Mouse (Mus musculus): ENCODE data around the gene Garem2. TPM values are rescaled to one million over a fixed set of nuclear protein-coding genes. Genes with fewer than 3 reads are reported as not detected.

The Garem2 gene
- total and polyA plus RNA-seq, 2 experiments: not detected

DNA sequence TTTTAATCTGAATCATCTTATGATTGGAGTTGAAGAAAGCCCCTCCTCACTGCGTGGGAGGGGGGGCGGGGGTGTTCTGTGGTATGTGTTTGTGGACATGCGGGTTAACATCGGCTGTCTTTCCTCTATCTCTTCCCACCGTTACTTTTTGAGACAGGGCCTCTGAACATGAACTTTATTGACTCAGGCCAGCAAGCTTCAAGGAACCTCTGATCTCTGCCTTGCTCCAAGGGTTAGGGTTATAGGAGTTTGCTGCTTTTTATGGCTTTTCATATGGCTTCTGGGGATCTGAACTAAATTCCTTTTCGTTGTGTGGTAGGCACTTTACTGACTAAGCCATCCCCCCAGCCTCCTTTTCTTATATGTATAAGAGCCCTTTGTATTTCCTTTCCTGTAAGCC, 57.4 kb downstream of the Garem2 start:
- Histone ChIP-seq H3K4me3 (ENCODE audit: insufficient read depth, low read depth, low read length) (no peak overlapping the region), H3K36me3 (ENCODE audit: control insufficient read depth, insufficient read depth, low read length) (peaks cover 39% of the 10 kb centered on the region), H3K9ac (ENCODE audit: low read depth, low read length) (no peak overlapping the region), H3K79me2 (ENCODE audit: control insufficient read depth, insufficient read depth, low read length) (peaks cover 28% of the 10 kb centered on the region; the same call in 1 of the 2 replicates), H3K27ac (replicated peaks; ENCODE audit: insufficient read depth, low read depth, low read length) (no peak overlapping the region), H3K4me1 (ENCODE audit: control insufficient read depth, insufficient read depth, low read length) (peaks cover 31% of the 10 kb centered on the region), H3K27me3 (ENCODE audit: control insufficient read depth, insufficient read depth, low read length) (no peaks in the 10 kb centered on the region)
- TF ChIP-seq POLR2A (IDR thresholded peaks at IDR 0.05; ENCODE audit: extremely low read depth, insufficient read depth, low read length): no peak
- TF ChIP-seq CTCF (IDR thresholded peaks at IDR 0.05; ENCODE audit: low read depth, low read length): no peak
- no peak for DNase-seq (ENCODE audit: extremely low read depth, low read depth, low spot score)
- 71% methylated on average over 6 of the region's 6 CpGs for WGBS

DNA sequence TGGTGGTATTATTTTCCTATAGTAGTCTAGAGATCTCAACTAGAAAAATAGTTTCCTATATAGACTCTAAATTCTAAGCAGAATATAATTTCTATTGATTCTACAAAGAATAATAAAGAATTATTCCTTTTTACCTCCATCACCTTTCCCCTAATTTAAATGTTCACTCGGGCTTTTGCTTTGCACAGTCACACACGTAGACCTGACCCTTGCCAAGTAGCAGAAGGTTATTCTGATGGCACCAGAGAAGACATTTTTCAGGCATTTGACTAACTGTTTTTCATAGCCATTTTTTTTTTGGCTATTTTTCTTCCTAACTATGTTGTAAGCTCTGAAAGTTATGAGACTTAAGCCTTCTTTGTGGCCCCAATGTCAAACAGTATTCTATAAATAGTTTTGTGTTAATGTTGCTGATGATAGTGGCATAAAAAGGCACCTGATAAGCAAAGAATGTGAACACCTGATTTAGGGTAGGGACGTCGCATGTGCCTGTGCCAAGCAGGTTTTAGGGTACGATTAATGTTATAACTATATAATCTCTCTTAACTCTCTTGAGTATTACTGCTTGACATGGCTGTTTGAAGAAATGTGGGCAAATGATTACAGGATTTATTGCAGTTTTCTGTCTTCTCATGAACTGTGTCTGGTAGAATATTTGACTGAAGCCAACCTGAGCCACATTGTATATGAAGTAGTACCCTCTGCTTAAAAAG, 60.4 kb downstream of the Garem2 start:
- no peaks in the 10 kb centered on the region for H3K27me3 ChIP-seq (ENCODE audit: control insufficient read depth, insufficient read depth, low read length)
- peak; percentile 58 for DNase-seq (ENCODE audit: extremely low read depth, low read depth, low spot score)
- peaks cover 14% of the 10 kb centered on the region; the same call in 1 of the 2 replicates for H3K79me2 ChIP-seq (ENCODE audit: control insufficient read depth, insufficient read depth, low read length)
- peaks cover 39% of the 10 kb centered on the region for H3K4me1 ChIP-seq (ENCODE audit: control insufficient read depth, insufficient read depth, low read length)
- TF ChIP-seq CTCF (IDR thresholded peaks at IDR 0.05; ENCODE audit: low read depth, low read length) (no peak), POLR2A (IDR thresholded peaks at IDR 0.05; ENCODE audit: extremely low read depth, insufficient read depth, low read length) (no peak)
- H3K27ac ChIP-seq (replicated peaks; ENCODE audit: insufficient read depth, low read depth, low read length): peak overlapping the region; percentile 49; the same call in 1 of the 2 replicates
- H3K36me3 ChIP-seq (ENCODE audit: control insufficient read depth, insufficient read depth, low read length): peaks cover 52% of the 10 kb centered on the region
- 59% methylated on average over 5 of the region's 5 CpGs for WGBS
- H3K9ac ChIP-seq (ENCODE audit: low read depth, low read length): no peak overlapping the region
- no peak overlapping the region for H3K4me3 ChIP-seq (ENCODE audit: insufficient read depth, low read depth, low read length)

Other genes starting within 250 kb of the Garem2 start
- 0.13 TPM in 1 of 2 replicates, not detected in the other for gene Il6, start 92.0 kb upstream of the Garem2 start, total RNA-seq (2014; rRNA removed)
- 0.10 TPM in 1 of 2 replicates, not detected in the other for gene Il6, start 92.0 kb upstream of the Garem2 start, polyA plus RNA-seq (2012; rRNA removed)
- gene Tyms, start 31.5 kb upstream of the Garem2 start, total RNA-seq (2014; rRNA removed): 8.9 and 14.6 TPM in 2 replicates
- gene Tyms, start 31.5 kb upstream of the Garem2 start, polyA plus RNA-seq (2012; rRNA removed): 13.9 and 14.1 TPM in 2 replicates
- gene 3110082J24Rik, start 925 bp downstream of the Garem2 start, total RNA-seq (2014; rRNA removed): not detected in 2 replicates
- gene 3110082J24Rik, start 925 bp downstream of the Garem2 start, polyA plus RNA-seq (2012; rRNA removed): not detected in 2 replicates
- gene Hadha, start 50.0 kb downstream of the Garem2 start, total RNA-seq (2014; rRNA removed): 218 and 239 TPM in 2 replicates
- 106 and 124 TPM in 2 replicates for gene Hadha, start 50.0 kb downstream of the Garem2 start, polyA plus RNA-seq (2012; rRNA removed)
- gene Hadhb, start 50.1 kb downstream of the Garem2 start, total RNA-seq (2014; rRNA removed): 252 and 270 TPM in 2 replicates
- gene Hadhb, start 50.1 kb downstream of the Garem2 start, polyA plus RNA-seq (2012; rRNA removed): 137 and 138 TPM in 2 replicates
- not detected in 2 replicates for gene Adgrf3, start 100.6 kb downstream of the Garem2 start, total RNA-seq (2014; rRNA removed)
- gene Adgrf3, start 100.6 kb downstream of the Garem2 start, polyA plus RNA-seq (2012; rRNA removed): not detected in 2 replicates
- gene Selenoi, start 127.4 kb downstream of the Garem2 start, total RNA-seq (2014; rRNA removed): 26.6 and 31.8 TPM in 2 replicates
- 59.7 and 73.9 TPM in 2 replicates for gene Selenoi, start 127.4 kb downstream of the Garem2 start, polyA plus RNA-seq (2012; rRNA removed)
- 0.74 and 1.2 TPM in 2 replicates for gene Drc1, start 176.2 kb downstream of the Garem2 start, total RNA-seq (2014; rRNA removed)
- 0.23 and 0.30 TPM in 2 replicates for gene Drc1, start 176.2 kb downstream of the Garem2 start, polyA plus RNA-seq (2012; rRNA removed)